Mouse (Mus musculus) liver, embryonic 11.5 days (tissue): ENCODE data around the gene Ankrd40. TPM values are rescaled to one million over a fixed set of nuclear protein-coding genes. Genes with fewer than 3 reads are reported as not detected.
A peak's percentile ranks its signal among the peaks of the same experiment; 100 is the strongest.

Experiments
- ATAC-seq: fragments of 200-750 bp; cut with Nextera tagmentation; replicated peaks from 2 replicates; pipeline ENCODE4 v1.8.0; 2017; ENCODE audit warnings: moderate number of reproducible peaks, mild to moderate bottlenecking, moderate TSS enrichment, moderate library complexity; ENCODE audit not compliant: low FRiP score
- DNase-seq: peaks from one replicate; pipeline ENCODE4 v3.0.0-alpha.2; 2017; ENCODE audit warnings: low spot score
- H3K27ac ChIP-seq: fragments of 300-500 bp; sonication (generic); 2 replicates; pipeline ENCODE4 v1.5.1; 2014; ENCODE audit warnings: mild to moderate bottlenecking, low read depth, low read length, control low read depth
- H3K27me3 ChIP-seq: fragments of 300-500 bp; sonication (generic); replicated peaks from 2 replicates; pipeline ENCODE4 v1.6.1; 2014; ENCODE audit warnings: low read length, mixed read lengths; ENCODE audit not compliant: control insufficient read depth, insufficient read depth
- H3K36me3 ChIP-seq: fragments of 300-500 bp; sonication (generic); 2 replicates; pipeline ENCODE4 v1.6.1; 2014; ENCODE audit warnings: mild to moderate bottlenecking, low read length, moderate library complexity, mixed read lengths; ENCODE audit not compliant: control insufficient read depth, insufficient read depth
- H3K4me1 ChIP-seq: fragments of 300-500 bp; sonication (generic); replicated peaks from 2 replicates; pipeline ENCODE4 v1.6.1; 2014; ENCODE audit warnings: low read length, mixed read lengths; ENCODE audit not compliant: control insufficient read depth, insufficient read depth
- H3K4me2 ChIP-seq: fragments of 300-500 bp; sonication (generic); 2 replicates; pipeline ENCODE4 v1.6.1; 2014; ENCODE audit warnings: mild to moderate bottlenecking, control low read depth, moderate library complexity
- H3K4me3 ChIP-seq: fragments of 300-500 bp; sonication (generic); 2 replicates; pipeline ENCODE4 v1.5.1; 2014; ENCODE audit warnings: low read depth, low read length, control low read depth
- H3K9ac ChIP-seq: fragments of 300-500 bp; sonication (generic); 2 replicates; pipeline ENCODE4 v1.6.1; 2014; ENCODE audit warnings: low read depth, low read length, control low read depth
- H3K9me3 ChIP-seq: fragments of 300-500 bp; sonication (generic); 2 replicates; pipeline ENCODE4 v1.6.1; 2016; ENCODE audit warnings: low read length, inconsistent platforms, mixed read lengths; ENCODE audit not compliant: control insufficient read depth
- WGBS: fragments of 180-500 bp; shearing (Covaris S2); extraction: QIAGEN DNeasy Blood & Tissue Kit; methylation state at CpG from one replicate; pipeline ENCODE4 v1.1.7; 2014; 5-methylcytosine and 5-hydroxymethylcytosine counted together
- polyA plus RNA-seq: library from polyadenylated mRNA; unstranded; fragments of >200 nt; fragmentation: Nextera tagmentation; extraction: Ambion mirVana; gene quantifications from 2 replicates; pipeline ENCODE4 v1.2.1, GENCODE M21; 2014

Gene Ankrd40
- polyA plus RNA-seq = 12.7 and 13.2 TPM in 2 replicates

DNA sequence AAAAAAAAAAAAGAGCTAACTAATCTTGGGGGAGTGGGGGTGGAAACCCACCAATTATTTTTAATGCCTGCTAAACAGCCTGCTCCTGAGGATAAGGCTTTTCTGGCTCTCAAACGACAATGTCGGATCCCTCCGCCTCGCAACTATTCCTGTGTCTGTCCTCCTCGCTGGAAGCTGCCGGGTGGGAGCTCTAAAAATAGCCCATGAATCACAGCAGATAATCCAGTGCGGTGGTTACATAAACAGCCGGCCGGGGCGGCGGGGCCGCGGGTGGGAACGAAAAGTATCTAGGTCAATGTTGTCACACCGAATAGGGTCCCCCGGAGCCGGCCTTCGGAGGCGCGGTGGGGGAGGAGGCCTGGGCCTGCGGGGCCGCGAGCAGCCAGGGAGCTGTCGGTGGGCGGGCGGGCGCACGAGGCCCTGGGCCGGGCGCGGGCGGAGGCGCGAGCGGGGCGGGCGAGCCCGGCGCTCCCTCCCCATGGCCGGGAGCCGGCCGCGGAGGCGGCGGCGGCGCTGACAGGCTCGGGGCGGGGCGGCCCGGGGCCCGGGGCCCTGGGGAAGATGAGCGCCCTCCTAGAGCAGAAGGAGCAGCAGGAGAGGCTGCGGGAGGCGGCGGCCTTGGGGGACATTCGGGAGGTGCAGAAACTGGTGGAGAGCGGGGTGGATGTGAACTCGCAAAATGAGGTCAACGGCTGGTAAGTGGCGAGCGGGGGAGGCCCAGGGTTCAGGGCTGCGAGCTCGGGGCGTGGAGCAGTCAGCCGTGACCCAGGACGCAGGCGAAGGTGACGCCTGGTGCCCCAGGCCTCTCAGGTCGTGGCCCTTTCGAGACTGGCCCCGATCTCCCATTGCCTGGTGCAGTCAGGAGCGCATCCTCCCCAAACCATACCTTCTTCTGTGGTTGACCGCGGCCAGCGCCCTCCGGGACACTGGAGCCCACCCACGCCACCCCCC, at the start of gene Ankrd40:
TSS of gene Ankrd40 (plus strand) at position 309 of the 951 bp plus-strand sequence.
- H3K9me3 ChIP-seq = no peaks in the 10 kb centered on the region
- H3K4me3 ChIP-seq = peak within 1 kb of the TSS; percentile 84
- H3K4me1 ChIP-seq = peaks cover 4% of the 10 kb centered on the region
- H3K27me3 ChIP-seq = no peaks in the 10 kb centered on the region
- under 1% methylated on average over 73 of the region's 78 CpGs for WGBS
- H3K4me2 ChIP-seq = peak within 1 kb of the TSS; percentile 78
- H3K36me3 ChIP-seq = no peaks in the 10 kb centered on the region
- H3K9ac ChIP-seq = peak within 1 kb of the TSS; percentile 92
- DNase-seq = peak; percentile 90
- H3K27ac ChIP-seq = peak within 1 kb of the TSS; percentile 95
- ATAC-seq = peak; percentile 87

DNA sequence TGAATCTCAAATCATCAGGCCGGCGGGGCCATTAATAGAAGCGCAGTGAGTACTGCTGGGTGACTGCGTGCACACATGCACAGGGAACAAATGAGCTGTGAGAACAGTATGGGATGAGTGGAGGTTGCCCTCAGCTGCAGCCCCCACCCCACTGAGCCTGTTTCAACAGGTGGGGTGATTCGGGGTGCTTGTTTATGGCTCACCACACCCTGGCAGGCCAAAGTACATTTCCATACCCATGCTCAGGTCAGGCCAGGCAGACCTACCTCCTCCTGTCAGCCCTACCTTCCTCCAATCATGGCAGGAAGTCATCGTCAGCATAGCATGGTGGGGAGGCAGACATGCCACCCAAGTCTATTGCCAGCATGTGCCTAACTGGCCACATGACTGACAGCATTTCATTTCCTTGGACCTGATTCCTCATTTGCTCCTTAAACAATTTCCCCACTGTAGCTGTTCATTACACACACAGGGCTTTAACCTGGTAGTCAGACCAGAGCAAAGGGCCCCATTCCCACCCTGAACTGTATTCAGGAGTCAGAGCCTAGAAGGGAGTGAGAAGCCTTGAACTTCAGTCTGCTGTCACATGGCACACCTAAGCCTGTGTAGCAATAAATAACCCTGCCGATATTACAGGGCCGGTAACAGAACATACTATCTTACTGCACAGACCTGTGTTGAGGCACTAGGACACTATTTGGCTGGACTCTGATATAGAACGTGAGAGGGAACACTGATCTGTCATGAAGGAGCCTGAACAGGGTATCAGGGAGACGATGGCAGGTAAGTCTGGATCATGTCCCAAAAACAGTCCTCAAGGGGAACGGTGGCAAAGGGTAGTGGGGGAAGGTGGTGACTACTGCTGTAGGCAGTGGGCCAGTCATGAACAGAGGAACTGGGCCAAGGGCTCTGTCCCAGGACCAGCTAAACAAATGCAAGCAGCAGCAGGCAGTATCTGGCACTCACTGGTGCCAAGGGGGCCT, 46.3 kb upstream of the Ankrd40 start, which contains the start of gene Gm21885:
TSS of gene Gm21885 (plus strand) at position 675 of the 983 bp plus-strand sequence.
- ATAC-seq = peak; percentile 36; the same call in 1 of the 2 replicates

DNA sequence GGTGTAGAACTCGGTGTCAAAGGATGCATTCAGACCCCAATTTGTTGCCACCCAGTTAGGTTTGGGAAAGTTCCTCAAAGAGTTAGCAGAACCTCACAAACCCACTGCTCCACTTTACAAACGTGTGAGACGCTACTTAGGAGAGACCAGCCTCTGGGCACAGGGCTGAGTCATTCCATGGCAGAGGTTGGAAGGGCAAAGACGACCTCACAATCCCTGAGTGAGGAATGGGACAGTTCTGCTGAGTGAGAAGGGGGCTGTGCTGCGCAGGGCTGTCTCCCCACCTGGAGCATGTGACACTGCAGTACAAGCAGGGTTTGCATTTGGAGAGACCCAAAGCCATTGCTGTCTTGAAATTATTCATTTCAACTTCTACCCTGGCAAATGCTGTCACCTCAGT, 45.5 kb upstream of the Ankrd40 start:
- ATAC-seq (no peak), DNase-seq (no peak)
- Histone ChIP-seq H3K4me1 (peaks cover 11% of the 10 kb centered on the region; the same call in 1 of the 2 replicates), H3K36me3 (peaks cover 12% of the 10 kb centered on the region), H3K4me2 (no peak overlapping the region), H3K9ac (no peak overlapping the region), H3K27me3 (no peaks in the 10 kb centered on the region), H3K27ac (no peak overlapping the region), H3K4me3 (no peak overlapping the region), H3K9me3 (no peaks in the 10 kb centered on the region)
- WGBS = 65% methylated on average over 5 of the region's 5 CpGs

More for the DNA sequence above, 46.3 kb upstream of the Ankrd40 start, which contains the start of gene Gm21885:
- H3K36me3 ChIP-seq = peaks cover 10% of the 10 kb centered on the region; the same call in 1 of the 2 replicates
- no peak within 1 kb of the TSS for H3K4me2 ChIP-seq
- H3K9ac ChIP-seq = no peak within 1 kb of the TSS
- no peak within 1 kb of the TSS for H3K27ac ChIP-seq
- H3K27me3 ChIP-seq = no peaks in the 10 kb centered on the region
- DNase-seq = no peak
- H3K4me1 ChIP-seq = peaks cover 17% of the 10 kb centered on the region; the same call in 1 of the 2 replicates
- H3K4me3 ChIP-seq = no peak within 1 kb of the TSS
- 77% methylated on average over 11 of the region's 11 CpGs for WGBS
- no peaks in the 10 kb centered on the region for H3K9me3 ChIP-seq

DNA sequence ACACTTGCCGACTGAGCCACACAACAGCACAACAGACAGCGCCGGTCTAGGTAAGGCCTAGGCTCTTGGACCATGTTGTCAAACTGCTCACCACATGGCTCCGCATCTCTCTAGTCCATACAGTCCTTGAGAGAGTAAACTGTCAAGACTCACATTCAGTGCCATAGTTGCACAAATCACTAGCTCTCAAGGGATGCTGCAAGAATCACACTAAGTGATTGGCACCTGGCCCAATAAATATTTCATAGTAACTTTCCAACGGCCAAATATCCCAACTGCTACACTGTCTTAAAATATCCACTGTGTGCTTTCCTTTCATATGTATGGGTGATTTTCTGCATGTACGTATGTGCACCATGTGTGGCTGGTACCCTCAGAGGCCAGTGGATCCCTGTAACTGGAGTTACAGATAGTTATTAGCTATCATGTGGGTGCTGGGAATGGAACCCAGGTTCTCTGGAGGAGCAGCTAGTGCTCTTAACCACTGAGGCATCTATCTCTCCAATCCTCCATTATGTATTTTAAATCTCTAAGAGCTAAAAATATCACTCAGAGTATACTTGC, 44.2 kb upstream of the Ankrd40 start:
- H3K4me2 ChIP-seq = no peak overlapping the region
- DNase-seq (no peak), ATAC-seq (no peak)
- no peaks in the 10 kb centered on the region for H3K27me3 ChIP-seq
- no peak overlapping the region for H3K27ac ChIP-seq
- 0 out of 2 replicates have a peak, but pooled peaks cover 8% of the 10 kb centered on the region for H3K4me1 ChIP-seq
- H3K9ac ChIP-seq = no peak overlapping the region
- no peaks in the 10 kb centered on the region for H3K9me3 ChIP-seq
- peaks cover 19% of the 10 kb centered on the region for H3K36me3 ChIP-seq
- WGBS = 95% methylated on average over 6 of the region's 6 CpGs
- no peak overlapping the region for H3K4me3 ChIP-seq

DNA sequence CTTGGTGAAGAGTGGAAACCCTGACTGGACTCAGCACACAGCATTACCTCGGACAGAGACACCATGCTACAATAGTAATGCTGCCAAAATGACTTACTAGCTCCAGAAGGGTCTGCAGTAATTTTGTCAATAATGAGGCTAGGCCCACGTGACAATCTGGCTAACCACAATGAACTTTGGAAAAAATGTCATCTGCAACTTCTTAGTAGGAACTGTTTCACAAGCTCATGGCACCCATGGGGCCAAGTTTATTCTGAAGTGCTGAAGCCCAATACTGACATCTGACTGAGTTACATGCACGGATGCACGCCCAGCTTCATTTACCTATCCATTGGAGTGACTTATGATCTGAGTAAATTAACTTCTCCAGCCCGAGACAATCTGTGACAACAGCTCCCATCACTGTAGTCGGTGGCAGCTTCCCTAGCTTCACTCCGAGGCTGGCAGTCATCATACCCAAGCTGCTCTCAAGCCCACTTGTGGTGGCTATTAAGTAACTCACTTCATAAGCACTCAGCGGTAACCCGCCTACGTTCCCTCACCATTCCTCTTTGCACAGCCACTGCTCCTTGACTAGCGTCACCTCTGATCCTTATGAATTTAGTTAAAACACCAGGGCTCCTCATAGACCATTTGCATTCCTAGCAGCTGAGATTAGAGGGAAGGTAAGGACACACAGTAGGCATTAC, 41.8 kb upstream of the Ankrd40 start:
- no peak overlapping the region for H3K27ac ChIP-seq

DNA sequence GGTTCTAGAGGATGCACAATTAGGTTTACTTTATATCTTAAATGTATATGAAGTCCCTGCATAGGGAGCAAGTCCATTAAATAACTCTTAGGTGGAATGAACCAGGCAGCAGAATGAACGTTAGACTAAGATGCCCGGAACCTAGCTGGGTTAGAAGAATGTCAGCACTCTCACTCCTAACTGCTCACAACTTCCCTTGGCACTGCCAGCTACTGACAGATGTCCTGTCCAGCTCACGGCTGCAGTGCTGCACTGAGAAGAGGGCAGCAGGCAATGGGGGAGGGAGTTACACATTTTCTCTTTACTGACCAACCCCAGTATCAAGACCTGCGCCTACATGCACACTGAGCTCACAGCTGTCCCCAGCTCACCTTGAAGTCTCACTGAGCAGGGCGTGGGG, 40.7 kb upstream of the Ankrd40 start:
- H3K27me3 ChIP-seq = no peaks in the 10 kb centered on the region
- 89% methylated on average over 5 of the region's 5 CpGs for WGBS
- H3K27ac ChIP-seq = no peak overlapping the region
- no peaks in the 10 kb centered on the region for H3K9me3 ChIP-seq
- H3K4me3 ChIP-seq = no peak overlapping the region
- peaks cover 26% of the 10 kb centered on the region for H3K36me3 ChIP-seq
- no peak overlapping the region for H3K4me2 ChIP-seq
- peaks cover 3% of the 10 kb centered on the region; the same call in 1 of the 2 replicates for H3K4me1 ChIP-seq
- no peak for ATAC-seq
- no peak overlapping the region for H3K9ac ChIP-seq
- no peak for DNase-seq

More for the DNA sequence above, 41.8 kb upstream of the Ankrd40 start:
- Histone ChIP-seq H3K9me3 (no peaks in the 10 kb centered on the region), H3K4me3 (no peak overlapping the region), H3K36me3 (peaks cover 21% of the 10 kb centered on the region), H3K4me1 (peaks cover 11% of the 10 kb centered on the region; the same call in 1 of the 2 replicates), H3K27me3 (no peaks in the 10 kb centered on the region), H3K4me2 (no peak overlapping the region), H3K9ac (no peak overlapping the region)
- 89% methylated on average over 11 of the region's 11 CpGs for WGBS
- DNase-seq = no peak
- ATAC-seq = no peak

DNA sequence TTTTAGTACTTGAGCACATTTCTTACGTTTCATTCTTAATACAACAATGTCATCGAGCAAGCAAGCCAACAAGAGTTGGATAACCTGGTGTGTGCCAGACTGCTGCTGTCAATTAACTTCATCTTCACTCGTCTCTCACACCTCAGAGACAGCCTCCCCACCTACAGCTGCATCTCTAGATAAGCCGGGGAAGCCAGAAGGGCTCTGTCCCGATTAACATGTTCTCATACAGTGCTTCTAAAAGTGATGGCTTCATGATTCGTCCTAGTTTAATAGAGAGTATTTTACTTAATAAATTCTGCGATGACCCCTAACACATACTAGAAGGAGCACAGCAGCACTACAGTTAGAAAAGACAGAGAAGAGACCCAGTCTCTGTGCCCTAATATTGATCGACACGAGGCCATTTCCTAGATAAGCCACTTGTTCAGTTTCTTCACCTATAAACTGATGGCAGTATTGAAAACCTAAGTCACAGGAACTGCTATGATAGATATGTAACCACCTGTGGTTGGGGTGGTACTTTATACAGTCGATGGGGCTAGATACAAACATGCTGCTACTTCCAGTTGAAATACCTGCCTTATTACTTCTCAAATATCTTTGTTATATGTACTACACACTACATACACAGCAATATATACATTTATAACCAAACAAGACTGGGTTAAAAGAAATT, 37.6 kb upstream of the Ankrd40 start:
- Histone ChIP-seq H3K9me3 (no peaks in the 10 kb centered on the region), H3K27me3 (no peaks in the 10 kb centered on the region), H3K36me3 (peaks cover 38% of the 10 kb centered on the region), H3K4me1 (peaks cover 3% of the 10 kb centered on the region; the same call in 1 of the 2 replicates), H3K4me3 (no peak overlapping the region), H3K4me2 (no peak overlapping the region), H3K9ac (no peak overlapping the region), H3K27ac (no peak overlapping the region)
- 73% methylated on average over 10 of the region's 10 CpGs for WGBS
- ATAC-seq (peak; percentile 91), DNase-seq (no peak)
